18 mouse cellular contexts compared by ENCODE assay signal in the genomic region with DNA sequence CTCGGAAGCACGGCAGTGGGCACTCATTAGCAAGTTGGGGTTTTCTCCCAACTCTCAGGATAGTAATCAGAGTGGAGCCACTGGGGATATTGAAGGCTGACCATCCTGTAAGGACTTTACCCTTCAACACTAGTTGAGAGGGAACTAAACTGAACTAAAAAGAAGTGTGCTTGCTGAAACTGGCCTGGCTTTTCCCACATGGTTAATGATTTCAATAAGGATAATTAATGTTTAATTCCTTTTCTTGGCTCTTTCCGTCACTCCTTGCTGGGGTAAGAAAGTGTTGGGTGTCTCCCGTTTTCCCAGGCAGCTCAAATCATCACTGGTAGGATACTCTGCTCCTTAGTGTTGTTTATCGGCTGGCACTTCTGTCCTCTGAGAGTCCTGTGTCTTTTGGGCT.
DNase-seq lines count a peak whose midpoint lies in the region; ATAC-seq and TF ChIP-seq lines count a peak whose summit lies in the region.
"Had no signal": no experiment of that assay in that cellular context is flagged by ENCODE, and none has a peak within 500 bp of the region (broad histone marks: within the 10 kb centered on the region; RNA-seq: fewer than 3 reads in every experiment).

No protein-coding gene starts in this region.

- TF ChIP-seq POLR2A in kidney, adult 2 months (IDR thresholded peaks at IDR 0.05; ENCODE audit: low read depth, low read length): no peak

- no peak for ATAC-seq in monocyte, adult 5-6 weeks (replicated peaks; ENCODE audit: insufficient number of reproducible peaks, low FRiP score, low TSS enrichment, poor library complexity, severe bottlenecking)
- ATAC-seq in liver, embryonic 12.5 days: no peak
- ATAC-seq: intestine, embryonic 16.5 days had no signal

- no peaks in the 10 kb centered on the region for H3K27me3 ChIP-seq in kidney, adult 2 months (replicated peaks; ENCODE audit: control insufficient read depth, insufficient read depth, low read length)
- H3K27me3 ChIP-seq in liver, embryonic 12.5 days (replicated peaks): no peaks in the 10 kb centered on the region
- H3K27me3 ChIP-seq: hindbrain, embryonic 12.5 days; limb, embryonic 12.5 days; lung, embryonic 15.5 days had no signal

- H3K4me3 ChIP-seq in layer of hippocampus, adult 2 months: no peak overlapping the region
- H3K4me3 ChIP-seq in kidney, adult 2 months (ENCODE audit: insufficient read depth, low read depth, low read length): no peak overlapping the region
- no peak overlapping the region for H3K4me3 ChIP-seq in liver, embryonic 12.5 days
- H3K4me3 ChIP-seq: hindbrain, embryonic 12.5 days; limb, embryonic 12.5 days; lung, embryonic 15.5 days had no signal

- H3K9ac ChIP-seq in liver, embryonic 12.5 days: no peak overlapping the region
- H3K9ac ChIP-seq: hindbrain, embryonic 12.5 days; limb, embryonic 12.5 days; liver, embryonic 14.5 days; lung, embryonic 15.5 days had no signal

- no peaks in the 10 kb centered on the region for H3K9me3 ChIP-seq in liver, embryonic 12.5 days (replicated peaks)
- H3K9me3 ChIP-seq: hindbrain, embryonic 12.5 days; limb, embryonic 12.5 days; lung, embryonic 15.5 days had no signal

- no peak overlapping the region for H3K4me2 ChIP-seq in liver, embryonic 12.5 days
- H3K4me2 ChIP-seq: limb, embryonic 12.5 days; lung, embryonic 15.5 days; midbrain, embryonic 11.5 days had no signal

- 34% methylated on average over 5 of the region's 5 CpGs for WGBS in kidney, adult 2 months
- WGBS in liver, embryonic 12.5 days (ENCODE audit: insufficient replicate concordance): 64% methylated on average over 5 of the region's 5 CpGs

- peaks cover 11% of the 10 kb centered on the region for H3K4me1 ChIP-seq in kidney, adult 2 months (ENCODE audit: control insufficient read depth, insufficient read depth, low read length)
- H3K4me1 ChIP-seq in liver, embryonic 12.5 days: no peaks in the 10 kb centered on the region

- H3K36me3 ChIP-seq in kidney, adult 2 months (ENCODE audit: control insufficient read depth, insufficient read depth, low read length): no peaks in the 10 kb centered on the region
- H3K36me3 ChIP-seq in liver, embryonic 12.5 days: no peaks in the 10 kb centered on the region
- H3K36me3 ChIP-seq: hindbrain, embryonic 12.5 days; limb, embryonic 12.5 days; lung, embryonic 15.5 days had no signal

- no peak for TF ChIP-seq CTCF in layer of hippocampus, adult 2 months (conservative IDR thresholded peaks at IDR 0.05)
- no peak for TF ChIP-seq CTCF in kidney, adult 2 months (conservative IDR thresholded peaks at IDR 0.05; ENCODE audit: insufficient read depth, insufficient read length, low read depth, low read length)

- peak overlapping the region; percentile 10; the same call in 1 of the 2 replicates for H3K27ac ChIP-seq in layer of hippocampus, adult 2 months
- H3K27ac ChIP-seq in kidney, adult 2 months (ENCODE audit: insufficient read depth, low read depth, low read length): peak overlapping the region; percentile 74
- no peak overlapping the region for H3K27ac ChIP-seq in liver, embryonic 12.5 days
- H3K27ac ChIP-seq: liver, embryonic 14.5 days; lung, embryonic 15.5 days; stomach, postnatal 0 days had no signal

- DNase-seq in layer of hippocampus, adult 2 months (ENCODE audit: low spot score in 2 of 2): no peak
- no peak for DNase-seq in layer of hippocampus, adult 11-12 months (ENCODE audit: low spot score)
- peak; percentile 89 for DNase-seq in kidney, adult 2 months
- peak; percentile 15 for DNase-seq in kidney, postnatal 10 days
- no peak for DNase-seq in B cell, adult 2 months
- DNase-seq: adrenal gland, adult 2 months; cerebellum, adult 11-12 months; cerebellum, postnatal 25 days; lung, postnatal 4 days had no signal

Comparison
In these comparisons a context has a peak if more than half of its experiments do, and no peak if none do; other contexts are left out.
1. DNase-seq: peak in kidney, adult 2 months (single experiment) and kidney, postnatal 10 days (single experiment); none in layer of hippocampus, adult 2 months (0 of 2), layer of hippocampus, adult 11-12 months (single experiment) and B cell, adult 2 months (0 of 2).